Mouse (Mus musculus) monocyte, adult 5-6 weeks (primary cell): Measurements from ENCODE around the gene Tmem230. TPM values are rescaled to one million over a fixed set of nuclear protein-coding genes. Genes with fewer than 3 reads are reported as not detected.
A peak's percentile ranks its signal among the peaks of the same experiment; 100 is the strongest.
"Not testable (repeated sequence)": the region's sequence is repeated elsewhere in the genome, so short reads cannot be mapped to it uniquely, and the experiment has no call there.

Experiments used
- ATAC-seq: fragments of 153-309, 156-312 bp; replicated peaks from 2 replicates; pipeline ENCODE4 v1.8.0; 2017; ENCODE audit warnings: mild to moderate bottlenecking; ENCODE audit not compliant: low TSS enrichment, insufficient number of reproducible peaks, severe bottlenecking, poor library complexity, low FRiP score
- total RNA-seq: library from RNA; stranded (forward); fragments of 200-1000, 200-491, 200-594 nt; gene quantifications from 3 replicates; pipeline ENCODE4 v1.2.3, GENCODE M21; 2017

Gene Tmem230
- total RNA-seq, 1 experiment from 2014 or later, result 15.5 TPM

DNA sequence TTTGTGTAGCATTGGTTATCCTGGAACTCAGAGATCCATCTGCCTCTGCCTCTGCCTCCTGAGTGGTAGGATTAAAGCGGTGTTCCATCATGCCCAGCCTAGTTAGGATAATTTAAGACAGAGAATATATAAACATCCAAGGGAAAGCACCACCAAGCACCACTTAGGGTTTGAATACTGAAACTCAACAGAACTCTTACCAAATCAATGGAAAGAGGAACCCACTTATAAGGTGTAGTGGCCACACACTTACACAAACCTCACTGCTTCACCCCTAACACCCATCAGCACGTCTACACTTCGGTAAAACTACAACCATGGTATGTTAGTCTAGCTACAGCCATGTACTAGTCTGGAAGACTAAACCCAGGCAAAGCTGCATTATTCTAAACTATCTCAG is 4.2 kb downstream of the Tmem230 start:
- ATAC-seq, result 0 out of 2 replicates have a peak, but pooled peaks have one; percentile 18

GRCm38 (mm10) chr2:132240457-132240856 is 7.2 kb downstream of the Tmem230 start:
- ATAC-seq, result not testable (repeated sequence)

GRCm38 (mm10) chr2:132239434-132239833 is 8.2 kb downstream of the Tmem230 start:
- ATAC-seq, result not testable (repeated sequence)

- ATAC-seq, result no peak
These were observed 11.6 kb downstream of the Tmem230 start for GRCm38 (mm10) chr2:132235975-132236374.

DNA sequence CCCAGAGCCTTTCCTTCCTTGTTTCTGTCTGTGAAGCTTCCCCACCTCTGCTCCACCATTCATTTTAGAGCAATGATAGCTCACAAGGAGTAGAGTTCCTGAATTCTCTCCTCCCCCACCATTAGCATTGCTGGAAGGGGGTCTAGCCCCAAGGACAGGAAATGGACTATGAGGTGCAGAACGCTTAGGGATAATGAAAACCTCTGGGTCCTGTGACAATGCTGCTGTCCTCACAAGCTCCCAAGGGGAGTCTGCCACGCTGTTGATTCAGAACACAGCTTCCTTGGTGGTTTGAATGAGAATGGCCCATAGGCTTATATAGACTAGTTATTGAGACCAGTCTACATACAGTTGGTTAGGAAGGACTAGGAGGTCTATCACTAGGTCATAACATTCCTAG is 12.3 kb downstream of the Tmem230 start:
- no peak for ATAC-seq

DNA sequence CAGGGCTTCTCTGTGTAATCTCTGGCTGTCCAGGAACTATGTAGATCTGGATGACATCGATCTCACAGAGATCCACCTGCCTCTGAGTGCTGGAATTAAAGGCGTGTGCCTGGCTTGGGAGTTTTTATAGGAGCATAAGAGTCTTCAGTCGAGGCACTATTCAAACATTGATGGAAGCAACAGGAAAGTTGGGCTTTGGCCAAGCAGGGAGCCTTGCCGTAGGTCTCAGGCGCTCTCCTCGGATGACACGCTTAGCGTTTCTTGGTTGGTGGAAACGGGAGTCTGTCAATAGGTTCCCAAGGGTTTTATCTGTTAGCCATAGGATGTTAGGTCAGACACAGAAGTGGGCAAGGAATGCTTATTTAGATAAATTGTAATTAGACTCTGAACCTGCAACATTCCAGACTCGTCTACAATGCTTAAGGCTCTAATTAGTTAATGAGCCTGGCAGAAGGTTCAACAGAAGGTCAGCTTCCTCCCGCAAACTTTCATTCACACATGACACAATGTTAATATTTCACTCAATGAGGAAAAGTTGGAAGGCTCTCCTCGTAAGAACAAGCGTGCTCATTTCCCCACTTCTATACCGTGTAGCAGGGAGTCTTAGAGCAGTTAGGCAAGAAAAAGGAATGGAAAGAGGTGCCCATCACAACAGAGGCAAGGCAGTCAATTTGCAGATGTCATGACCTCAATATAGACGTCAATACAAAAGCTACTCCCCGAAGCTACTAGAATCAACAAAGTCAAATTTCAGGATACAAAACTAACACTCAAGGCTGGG is 13.4 kb downstream of the Tmem230 start:
- ATAC-seq, result no peak

- ATAC-seq, result no peak
These were observed 15.1 kb downstream of the Tmem230 start for GRCm38 (mm10) chr2:132232413-132232945.

DNA sequence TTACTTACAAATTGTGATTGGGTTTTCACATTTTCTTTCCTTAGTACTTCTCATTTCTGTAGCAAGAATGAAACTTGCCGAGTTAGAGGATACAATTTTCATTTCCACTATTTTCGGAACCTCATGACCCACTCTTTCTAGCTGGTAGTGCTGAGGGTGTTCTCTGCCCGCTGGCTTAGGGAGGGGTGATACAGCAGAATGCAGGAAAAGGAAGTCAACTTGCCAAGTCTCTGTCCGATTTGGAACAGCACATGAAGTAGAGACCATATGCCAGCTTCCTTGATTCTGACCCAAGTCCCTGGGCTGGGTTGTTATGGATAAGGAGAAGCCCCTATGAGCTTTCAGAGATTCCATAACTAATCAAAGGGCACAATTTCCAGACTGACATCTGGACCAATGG is 23.2 kb downstream of the Tmem230 start:
- ATAC-seq, result 0 out of 2 replicates have a peak, but pooled peaks have one; percentile 56

GRCm38 (mm10) chr2:132221611-132222073 is 26.0 kb downstream of the Tmem230 start:
- ATAC-seq, result no peak

DNA sequence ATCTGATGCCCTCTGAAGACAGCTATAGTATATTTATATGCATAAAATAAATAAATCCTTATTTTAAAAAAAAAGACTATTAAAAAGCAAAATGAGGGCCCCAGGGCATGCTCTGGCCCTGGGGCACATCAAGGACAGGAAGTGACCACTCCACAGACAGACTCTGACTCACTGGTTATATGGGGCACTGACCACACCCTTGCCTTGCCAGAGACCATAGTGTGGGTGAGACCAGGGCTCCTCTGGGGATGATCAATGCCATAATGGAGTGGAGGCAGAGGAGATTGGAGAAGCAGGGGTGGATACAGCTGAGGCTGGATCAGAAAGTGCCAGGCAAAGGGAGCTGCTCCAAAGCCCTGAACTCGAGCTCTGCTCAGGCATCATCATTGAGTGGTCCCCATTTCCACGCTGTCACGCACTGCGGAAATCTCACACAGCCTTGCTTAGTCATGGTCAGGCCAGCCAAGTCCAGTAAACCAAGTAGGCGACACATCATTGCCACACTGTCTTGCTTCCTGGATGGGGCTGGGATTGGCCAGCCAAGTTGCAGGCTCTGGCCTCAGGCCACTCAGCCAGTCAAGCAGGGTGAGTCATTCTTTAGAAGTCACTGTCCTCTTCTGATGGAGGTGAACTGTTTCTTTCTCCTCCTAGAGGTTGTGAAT is 35.5 kb downstream of the Tmem230 start:
- peak; percentile 47; the same call in 1 of the 2 replicates for ATAC-seq

DNA sequence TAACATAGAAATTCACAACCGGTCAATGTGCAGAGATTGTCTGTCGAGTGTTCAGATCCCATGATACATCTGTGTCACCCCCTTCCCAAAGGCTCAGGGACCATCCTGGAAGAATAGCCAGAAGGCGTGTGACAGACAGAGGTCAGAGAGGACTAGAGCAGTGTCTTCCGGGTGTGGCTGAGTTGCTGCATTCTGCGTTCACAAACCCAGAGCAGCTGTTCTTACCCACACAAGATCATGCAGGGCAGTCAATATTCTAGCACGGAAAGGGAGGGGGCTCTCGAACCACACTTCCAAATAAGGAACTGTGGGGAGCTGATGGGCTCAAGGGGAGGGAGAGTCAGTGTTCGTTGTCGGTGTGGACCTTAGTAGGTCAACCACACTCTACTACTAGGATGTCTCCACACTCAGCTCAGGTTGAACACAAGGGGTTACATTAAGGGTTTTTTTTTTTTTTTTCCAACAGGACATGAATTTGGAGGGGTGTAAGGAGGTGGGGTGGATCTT is 36.7 kb downstream of the Tmem230 start:
- ATAC-seq, result no peak

GRCm38 (mm10) chr2:132208246-132208881 is 39.2 kb downstream of the Tmem230 start:
- ATAC-seq, result no peak

GRCm38 (mm10) chr2:132206316-132206881 is 41.2 kb downstream of the Tmem230 start:
- no peak for ATAC-seq

GRCm38 (mm10) chr2:132205549-132205948 is 42.1 kb downstream of the Tmem230 start:
- ATAC-seq, result no peak

DNA sequence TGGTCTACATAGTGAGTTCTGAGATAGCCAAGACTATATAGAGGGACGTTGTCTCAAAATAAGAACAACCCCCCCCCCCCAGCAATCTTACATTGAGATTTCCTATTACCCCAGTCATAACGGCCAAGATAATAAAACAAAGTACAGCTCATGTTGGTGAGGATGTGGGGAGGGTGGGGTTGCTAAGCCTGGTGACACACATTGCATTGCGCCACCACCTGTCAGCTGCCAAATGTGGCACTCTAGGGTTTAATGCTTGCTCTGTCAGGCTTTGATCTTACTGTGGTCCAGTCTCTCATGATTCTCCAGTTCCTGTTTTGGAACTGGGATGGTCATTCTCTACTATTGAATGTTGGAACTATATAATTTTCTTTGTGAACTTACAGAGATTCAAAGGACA is 43.8 kb downstream of the Tmem230 start:
- ATAC-seq, result peak; percentile 88

- ATAC-seq, result no peak
These were observed 44.4 kb downstream of the Tmem230 start for GRCm38 (mm10) chr2:132203186-132203585.

- ATAC-seq, result no peak
These were observed 49.3 kb downstream of the Tmem230 start for GRCm38 (mm10) chr2:132198017-132198933.

DNA sequence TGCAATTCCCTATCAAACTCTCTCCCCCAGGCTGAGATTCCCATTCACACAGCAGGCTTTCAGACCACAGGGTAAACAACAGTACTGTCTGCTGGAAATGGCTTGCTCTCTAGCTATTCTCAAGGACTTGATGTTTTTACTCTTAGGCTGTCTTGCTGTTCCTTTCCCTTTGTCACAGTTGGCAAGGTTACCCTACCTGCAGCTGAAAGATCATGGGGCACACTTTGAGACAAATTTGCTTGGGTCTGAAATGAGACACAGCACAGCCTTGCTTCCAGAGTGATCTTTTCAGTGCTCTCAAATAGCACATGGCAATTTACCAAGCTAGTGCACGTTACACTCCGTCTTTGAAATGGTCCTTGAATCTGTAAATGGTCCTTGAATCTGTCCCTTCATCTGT is 52.0 kb downstream of the Tmem230 start:
- ATAC-seq, result no peak
